Mouse (Mus musculus): Measurements from ENCODE around the gene Baz2b.
"Not testable (repeated sequence)": the region's sequence is repeated elsewhere in the genome, so short reads cannot be mapped to it uniquely, and the experiment has no call there.

Gene Baz2b

DNA sequence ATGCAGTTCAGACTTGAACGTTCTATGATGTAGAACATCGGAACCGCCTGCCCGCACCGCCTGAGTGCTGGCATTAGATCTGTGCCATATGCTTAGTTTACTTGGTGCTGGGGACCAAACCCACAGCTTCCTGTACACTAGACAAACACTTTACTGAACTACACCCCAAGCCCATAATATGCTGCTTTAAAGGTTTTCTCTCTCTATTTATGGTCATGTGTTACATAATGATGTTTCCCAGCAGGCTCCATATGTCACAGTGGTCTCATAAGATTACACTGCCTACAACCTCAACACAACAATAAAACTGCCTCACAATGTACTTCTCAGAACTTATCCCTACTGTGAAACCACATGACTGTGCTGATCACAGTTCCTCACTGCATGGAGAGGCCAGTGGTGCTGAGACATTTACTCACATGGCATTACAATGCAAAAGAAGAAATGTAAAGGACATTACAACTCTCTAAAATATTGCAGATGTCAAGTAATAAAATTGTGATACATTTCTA is 9.5 kb downstream of the Baz2b start:
- no peak for DNase-seq (ENCODE audit: low spot score)

DNA sequence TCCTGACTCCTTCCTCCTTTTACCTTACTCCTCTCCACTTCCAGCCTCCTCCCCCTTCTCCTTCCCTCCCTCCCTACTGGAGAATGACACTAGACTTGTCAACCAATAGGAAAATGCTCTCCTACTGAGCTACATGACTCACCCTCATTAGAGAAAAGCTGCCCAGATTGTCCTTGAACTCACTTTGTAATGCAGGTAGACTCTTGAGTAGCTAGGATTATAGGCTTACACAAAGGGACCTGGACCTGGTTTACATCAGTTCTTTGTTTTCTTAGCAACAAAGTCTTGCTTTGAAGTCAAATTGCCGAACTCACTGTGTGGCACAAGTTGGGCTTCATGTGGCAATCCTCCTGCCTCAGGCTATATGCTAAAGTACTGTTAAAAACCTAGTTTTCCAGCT is 12.8 kb downstream of the Baz2b start:
- DNase-seq (ENCODE audit: low spot score), result no peak

DNA sequence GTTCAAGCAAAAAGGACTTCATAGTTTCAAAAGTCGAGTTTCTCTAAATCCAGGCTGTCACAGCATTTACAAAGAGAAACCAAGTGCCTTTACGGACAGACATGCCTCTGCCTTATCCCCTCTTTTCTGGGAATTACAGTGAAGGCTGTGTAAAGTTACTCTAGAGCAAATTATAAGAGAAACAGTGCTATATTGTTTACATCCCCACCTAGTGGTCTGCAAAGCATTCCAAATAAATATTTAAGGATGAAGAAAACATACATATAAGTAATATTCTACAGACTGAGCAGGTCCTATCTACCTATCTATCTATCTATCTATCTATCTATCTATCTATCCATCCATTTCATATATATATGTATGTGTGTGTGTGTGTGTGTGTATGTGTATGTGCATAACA is 27.9 kb downstream of the Baz2b start:
- no peak for DNase-seq (ENCODE audit: low spot score)

DNA sequence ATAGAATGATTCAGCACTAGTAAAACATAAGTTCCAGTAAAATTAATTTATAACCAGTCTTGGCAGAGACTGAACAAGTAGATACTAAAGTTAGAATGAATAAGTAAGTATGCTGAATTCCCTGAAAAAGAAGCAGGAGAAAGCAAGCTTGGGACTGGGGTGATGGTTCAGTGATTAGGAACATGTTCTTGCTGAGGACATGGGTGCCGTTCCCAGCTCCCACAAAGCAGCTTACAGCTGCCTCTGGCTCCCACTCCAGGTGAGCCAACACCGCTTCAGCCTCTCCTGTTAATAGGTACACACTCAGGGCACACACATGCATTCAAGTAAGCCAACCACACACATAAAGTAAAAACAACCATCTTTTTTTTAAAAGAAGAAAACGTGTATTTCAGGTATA is 32.1 kb downstream of the Baz2b start:
- DNase-seq (ENCODE audit: low spot score), result no peak

DNA sequence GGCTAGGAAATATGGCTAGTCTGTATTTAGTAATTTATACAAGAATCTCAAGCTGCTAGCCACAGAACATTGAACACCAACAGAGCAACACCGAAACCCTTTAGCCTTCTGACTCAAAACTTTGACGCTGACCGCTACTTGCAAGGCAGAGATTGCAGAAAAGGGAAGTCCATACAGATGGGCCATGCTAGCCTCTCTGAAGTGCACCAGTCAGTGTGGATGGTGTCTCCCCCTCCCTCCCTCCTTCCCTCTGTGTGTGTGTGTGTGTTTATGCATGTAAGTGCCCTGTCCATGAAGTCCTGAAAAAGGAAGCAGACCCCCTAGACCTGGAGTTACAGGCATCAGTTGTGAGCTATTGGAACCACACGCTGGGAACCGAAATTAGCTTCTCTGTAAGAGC is 33.6 kb downstream of the Baz2b start:
- no peak for DNase-seq (ENCODE audit: low spot score)

DNA sequence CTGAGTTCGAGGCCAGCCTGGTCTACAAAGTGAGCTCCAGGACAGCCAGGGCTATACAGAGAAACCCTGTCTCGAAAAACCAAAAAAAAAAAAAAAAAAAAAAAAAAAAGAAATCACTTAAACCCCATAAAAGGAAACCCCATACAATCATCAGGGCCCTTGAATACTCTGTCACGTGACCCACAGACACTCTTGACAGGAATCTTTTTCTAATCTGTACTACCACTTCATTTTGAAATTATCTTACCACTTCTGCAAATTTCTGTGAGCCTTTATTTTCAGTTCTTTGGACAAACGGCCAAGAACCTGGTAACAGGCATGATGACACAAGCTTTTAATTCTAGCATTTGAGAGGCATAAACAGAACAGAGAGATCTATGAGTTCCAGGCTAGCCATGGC is 34.6 kb downstream of the Baz2b start:
- DNase-seq (ENCODE audit: low spot score), result no peak

DNA sequence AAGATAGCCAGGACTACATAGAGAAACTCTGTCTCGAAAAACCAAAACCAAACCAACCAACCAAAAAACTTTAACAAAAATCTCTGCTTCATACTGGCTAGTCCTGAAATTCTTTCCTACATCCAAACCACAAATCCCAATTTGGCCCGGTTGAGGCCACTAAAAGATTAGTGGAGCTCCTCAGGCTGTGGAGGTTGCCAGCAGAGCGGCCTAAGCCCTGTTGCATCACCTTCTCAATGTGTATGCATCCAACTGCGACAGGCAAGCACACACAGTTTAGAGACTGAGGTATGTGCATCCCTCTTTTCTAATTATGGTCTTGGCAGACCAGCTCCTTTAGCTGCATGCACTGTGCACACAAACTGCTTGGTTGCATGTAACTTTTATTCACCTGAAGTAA is 36.0 kb downstream of the Baz2b start:
- no peak for DNase-seq (ENCODE audit: low spot score)

DNA sequence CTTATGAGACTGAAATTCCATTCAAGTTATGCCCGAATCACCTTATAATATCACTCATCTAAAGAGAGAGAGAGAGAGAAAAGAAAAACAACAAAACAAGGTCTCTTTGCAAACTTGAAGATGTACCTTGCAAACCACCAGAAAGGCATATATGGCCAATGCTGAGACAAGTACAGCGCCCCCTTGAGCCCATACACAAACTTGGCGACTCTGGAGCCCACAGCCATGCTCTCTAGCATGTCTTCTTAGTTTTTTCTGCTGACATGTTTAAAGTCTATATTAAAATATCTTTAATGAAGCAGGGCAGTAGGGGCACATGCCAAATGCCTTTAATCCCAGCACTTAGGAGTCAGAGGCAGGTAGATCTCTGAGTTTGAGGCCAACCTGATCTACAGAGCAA is 36.4 kb downstream of the Baz2b start:
- no peak for DNase-seq (ENCODE audit: low spot score)

DNA sequence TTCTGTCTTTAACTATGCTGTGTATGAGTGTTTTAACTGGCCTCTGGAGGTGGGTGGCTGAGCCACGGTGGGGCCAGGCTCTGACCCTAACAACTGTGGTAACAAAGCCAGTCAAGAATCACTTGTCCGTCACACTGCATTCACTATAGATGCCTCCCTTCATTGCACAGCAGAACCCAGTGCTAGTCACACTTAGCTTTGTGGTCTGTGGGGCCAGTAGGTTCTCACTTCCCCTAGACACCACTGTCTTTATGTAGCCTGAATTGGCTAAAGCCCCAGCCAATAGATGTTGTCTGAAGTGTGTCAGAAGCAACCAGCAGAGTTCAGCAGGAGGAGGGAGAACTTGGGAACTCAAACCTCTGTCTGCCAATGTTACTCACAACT is 37.1 kb downstream of the Baz2b start:
- DNase-seq (ENCODE audit: low spot score), result no peak

DNA sequence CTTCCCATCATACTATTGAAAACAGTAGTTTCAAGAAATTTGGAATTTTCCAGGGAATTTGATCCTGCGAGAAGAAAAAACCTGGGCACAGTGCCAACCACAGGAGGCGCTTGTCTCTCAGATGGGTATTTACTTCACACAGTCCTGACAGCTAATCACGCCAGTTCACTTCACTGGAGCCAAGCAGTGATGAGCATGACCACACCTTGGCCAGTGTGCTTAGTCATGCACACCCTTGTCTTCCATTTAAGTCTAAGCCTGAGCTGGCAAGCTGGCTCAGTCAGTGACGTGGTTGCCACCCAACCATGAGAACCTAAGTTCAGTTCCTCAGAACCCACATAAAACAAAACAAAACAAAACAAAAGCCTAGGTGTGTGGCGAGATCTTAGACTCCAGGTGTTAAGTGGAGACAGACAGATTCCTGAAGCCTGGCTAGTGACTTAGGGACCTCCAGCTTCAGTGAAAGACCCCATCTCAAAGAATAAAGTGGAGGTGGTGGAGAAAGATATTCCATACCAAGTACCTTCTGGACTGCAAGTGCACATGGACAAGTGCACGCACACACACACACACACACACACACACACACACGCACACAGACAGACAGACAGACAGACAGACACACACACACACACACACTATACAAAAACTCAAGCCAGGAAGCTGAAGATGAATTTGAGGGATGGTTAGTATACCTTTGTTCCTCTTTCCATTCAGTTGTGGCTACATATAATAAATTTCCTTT is 37.7 kb downstream of the Baz2b start:
- DNase-seq (ENCODE audit: low spot score), result no peak

DNA sequence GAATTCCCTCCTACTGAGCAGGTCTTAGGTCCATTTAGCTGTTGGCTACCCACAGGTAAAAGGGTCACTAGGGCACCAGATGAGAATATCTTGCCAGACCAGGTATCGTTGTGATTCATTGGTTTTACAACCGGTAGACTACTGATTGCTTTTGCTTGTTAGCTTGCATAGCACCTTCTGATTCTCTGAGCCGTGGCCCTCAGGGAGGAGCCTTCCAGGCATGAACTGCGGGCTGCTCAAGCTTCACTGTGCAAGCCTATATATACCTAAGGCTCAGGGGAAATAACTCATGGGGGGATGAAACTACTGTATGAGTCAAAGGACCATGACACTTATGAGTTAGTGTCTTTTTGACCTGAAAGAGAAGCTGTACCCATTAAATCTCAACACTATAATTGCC is 42.8 kb downstream of the Baz2b start:
- no peak for DNase-seq (ENCODE audit: low spot score)

DNA sequence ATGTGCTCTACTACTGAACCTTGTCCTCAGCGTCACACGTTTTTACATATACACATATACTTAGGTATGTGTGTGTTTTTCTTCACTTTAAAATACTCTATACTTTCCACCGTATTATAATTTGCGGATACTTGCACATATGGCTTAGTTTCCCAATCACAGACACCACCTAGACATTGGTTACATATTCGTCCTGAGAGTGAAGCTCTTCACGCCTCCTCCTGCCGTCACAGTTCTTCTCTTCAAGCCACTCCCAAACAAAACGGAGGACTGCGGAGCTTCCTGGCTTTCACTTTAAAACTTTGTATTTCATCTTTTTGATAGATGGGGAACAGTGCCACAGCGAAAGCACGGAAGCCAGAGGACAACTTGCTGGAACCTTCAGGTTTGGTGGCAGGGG is 44.0 kb downstream of the Baz2b start:
- no peak for DNase-seq (ENCODE audit: low spot score)

DNA sequence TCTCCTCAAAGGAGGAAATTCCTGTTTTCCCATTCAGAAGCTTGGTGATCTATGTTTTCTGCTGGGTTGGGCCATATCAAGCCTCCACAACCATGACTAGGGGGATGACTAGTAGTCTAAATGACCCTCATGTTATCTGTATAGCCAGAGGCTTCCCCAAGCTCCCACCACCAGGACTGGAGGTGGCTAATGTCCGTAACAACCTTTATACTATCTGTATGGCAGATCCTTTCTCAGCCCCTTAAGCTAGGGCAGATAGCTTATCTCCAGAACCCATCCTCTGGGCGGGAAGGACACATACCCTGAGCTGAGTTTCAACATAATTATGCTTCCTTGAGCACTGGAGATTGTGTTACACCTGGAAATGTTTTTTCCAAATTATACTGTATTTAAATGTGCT is 45.9 kb downstream of the Baz2b start:
- no peak for DNase-seq (ENCODE audit: low spot score)

DNA sequence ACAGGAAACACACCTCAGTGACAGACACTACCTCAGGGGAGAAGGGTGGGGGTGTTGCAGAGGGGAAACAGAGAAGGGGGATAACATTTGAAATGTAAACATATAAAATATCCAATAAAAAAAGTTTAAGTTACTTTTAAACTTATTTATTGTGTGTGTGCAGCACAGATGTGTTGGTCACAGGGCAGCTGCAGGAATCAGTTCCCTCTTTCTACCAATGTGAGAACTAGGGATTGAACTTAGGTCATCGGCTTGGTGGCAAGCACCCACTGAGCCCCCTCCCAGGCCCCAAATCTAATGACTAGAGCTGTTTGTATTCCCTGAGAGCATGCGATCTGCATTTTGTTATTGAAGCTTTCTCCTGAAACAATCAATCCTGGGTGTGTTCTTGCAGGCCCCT is 57.2 kb downstream of the Baz2b start:
- DNase-seq (ENCODE audit: low spot score), result no peak

DNA sequence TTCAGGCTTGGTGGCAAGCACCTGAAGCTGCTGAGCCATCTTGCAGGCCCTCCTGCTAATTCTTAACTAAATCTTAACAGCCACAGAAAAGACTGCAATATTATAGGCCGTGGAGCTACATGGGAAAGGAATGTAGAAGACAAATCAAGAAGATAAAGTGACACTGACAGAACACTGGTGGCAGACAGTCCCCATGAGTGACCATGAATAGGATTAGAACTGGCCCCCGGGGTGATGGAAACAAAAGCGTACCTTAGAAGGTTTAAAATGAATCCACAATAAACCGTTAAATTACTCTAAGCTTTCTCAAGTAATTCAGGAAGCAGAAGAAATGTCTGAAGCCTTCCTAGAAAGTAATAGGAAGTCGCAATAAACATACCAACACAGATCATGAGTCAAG is 61.0 kb downstream of the Baz2b start:
- no peak for DNase-seq (ENCODE audit: low spot score)

DNA sequence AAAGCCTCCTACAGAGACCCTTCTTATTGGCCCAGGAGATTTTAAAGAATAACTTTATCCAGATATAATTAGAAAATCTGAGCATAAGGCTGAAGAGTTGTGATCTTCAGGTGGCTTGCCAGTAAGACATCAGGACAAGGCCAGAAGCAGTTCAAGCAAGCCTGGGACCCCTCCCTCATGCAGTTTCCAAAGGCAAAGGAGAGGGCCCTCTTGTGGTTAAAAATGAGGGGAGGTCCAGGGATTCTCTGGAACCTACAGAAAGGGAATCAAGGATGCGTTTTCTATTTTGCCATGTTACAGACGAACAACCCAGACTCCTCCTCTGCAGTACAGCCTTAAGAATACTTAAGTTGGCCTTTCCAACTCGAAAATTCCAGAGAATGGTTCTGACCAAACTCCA is 62.2 kb downstream of the Baz2b start:
- no peak for DNase-seq (ENCODE audit: low spot score)

DNA sequence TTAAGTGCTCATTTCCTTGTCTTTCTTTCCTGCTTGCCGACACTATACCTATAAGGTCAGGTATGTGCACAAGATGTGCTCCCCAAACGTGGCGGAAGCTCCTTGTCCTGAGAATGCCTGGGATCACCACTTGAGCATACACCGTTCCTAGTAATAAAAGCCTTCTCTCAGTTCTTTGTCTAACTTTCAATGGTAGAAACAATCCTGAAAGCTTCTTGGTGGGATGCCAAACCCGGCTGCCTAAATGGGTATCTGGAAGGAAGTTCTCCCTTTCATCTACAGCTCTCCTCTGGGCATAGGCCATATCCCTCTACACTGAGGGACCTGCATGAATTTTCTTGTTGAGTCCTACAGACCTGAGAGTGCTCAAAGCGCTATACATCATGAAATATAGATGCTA is 63.9 kb downstream of the Baz2b start:
- no peak for DNase-seq (ENCODE audit: low spot score)

DNA sequence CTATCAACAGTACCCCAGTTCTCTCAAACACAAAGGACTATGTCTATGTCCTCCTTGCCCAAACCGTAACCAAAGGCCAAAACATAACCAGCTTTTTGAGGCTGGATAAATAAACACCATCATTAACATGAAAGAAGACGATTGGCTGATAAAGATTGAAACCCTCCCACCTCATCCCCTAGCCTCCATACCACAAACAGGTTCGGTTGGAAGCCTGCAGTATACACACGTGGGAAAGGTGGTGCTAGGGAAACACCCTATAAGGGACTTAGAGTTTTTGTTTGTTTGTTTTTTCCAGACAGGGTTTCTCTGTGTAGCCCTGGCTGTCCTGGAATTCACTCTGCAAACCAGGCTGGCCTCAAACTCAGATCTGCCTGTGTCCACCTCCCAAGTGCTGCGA is 66.3 kb downstream of the Baz2b start:
- no peak for DNase-seq (ENCODE audit: low spot score)

DNA sequence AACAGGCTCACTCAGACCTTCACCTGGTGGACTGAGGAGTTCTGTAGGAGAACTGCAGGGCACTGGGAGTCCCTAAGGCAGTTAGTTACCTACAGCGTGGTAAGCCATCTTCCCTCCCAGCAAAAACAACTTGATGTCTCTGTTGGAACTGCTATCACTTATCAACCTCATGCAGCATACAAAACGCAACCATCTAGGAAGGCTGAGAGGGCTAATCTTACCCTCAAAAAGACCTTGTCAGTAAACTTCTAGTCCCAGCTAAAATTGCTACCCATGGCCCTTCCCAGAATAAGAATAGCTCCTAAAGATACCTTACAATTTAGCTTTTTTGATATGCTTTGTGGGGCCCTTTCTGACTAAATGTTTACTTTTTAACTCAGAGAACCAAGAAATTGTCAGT is 67.4 kb downstream of the Baz2b start:
- DNase-seq (ENCODE audit: low spot score), result no peak

DNA sequence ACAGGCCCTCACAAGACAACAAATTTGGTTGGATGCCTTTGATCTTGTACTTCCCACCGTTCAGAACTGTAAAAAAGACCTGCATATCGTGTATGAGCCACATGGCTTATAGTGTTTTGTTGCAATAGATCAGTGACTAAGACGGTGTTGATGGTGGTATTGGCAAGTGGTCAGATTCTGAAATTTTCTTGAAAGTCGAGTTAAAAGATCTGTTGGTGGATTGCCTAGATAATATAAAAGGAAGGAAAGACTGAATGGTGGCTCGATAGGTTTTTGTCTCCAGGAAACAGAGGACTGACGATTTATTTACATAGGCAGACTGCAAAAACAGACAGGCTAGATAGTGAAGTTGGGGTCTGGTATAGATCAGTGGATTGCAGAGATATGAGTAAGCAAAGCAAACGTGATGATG is 70.9 kb downstream of the Baz2b start:
- DNase-seq (ENCODE audit: low spot score), result no peak

DNA sequence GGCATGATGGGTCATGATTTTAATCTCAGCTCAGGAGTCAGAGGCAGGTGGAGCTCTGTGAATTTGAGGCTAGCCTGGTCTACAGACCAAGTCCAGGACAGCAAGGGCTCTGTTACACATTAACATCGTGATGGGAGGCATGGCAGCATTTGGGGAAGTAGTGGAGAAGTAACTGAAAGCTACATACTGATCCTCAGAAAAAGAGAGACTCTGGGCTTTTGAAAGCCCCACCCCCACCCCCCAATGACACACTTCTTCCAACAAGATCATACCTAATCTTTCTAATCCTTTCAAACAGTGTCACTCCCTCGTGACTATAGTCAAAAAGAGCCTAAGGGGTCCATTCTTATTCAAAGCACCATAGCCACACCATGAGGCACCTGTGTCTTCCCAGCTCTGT is 73.8 kb downstream of the Baz2b start:
- DNase-seq (ENCODE audit: low spot score), result no peak

DNA sequence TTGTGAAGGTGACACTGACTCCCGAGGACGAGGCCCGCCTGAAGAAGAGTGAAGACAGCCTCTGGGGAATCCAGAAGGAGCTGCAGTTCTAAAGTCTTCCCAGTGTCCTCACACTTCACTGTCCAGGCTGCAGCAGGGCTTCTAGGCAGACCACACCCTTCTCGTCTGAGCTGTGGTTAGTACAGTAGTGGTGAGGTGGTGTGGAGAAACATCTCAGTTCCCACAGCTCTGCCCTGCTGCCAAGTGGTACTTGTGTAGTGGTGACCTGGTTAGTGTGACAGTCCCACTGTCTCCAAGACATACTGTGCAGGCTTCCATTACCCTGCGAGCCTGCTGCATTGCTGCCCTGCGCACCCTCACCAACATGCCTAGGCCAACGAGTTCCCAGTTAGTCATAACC is 74.7 kb downstream of the Baz2b start:
- not testable (repeated sequence) for DNase-seq (ENCODE audit: low spot score)

DNA sequence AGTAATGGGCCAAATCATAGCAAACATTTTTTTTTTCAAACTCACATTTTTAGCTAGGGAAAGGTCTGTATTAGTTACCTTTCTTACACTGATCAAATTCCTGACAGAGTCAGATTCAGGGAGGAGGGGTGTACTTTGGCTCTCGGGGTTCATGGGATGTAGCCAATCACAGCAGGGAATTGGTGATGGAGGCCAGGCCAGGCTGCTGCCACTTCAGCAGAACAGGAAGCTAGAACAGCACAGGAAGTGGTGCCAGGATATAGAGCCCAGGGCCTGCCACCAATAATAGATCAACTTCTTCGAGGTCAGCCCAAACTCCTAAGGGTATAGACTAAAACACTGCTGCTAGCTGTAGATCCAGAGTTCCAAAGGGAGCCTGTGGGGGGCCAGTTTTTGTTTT is 76.6 kb downstream of the Baz2b start:
- no peak for DNase-seq (ENCODE audit: low spot score)

DNA sequence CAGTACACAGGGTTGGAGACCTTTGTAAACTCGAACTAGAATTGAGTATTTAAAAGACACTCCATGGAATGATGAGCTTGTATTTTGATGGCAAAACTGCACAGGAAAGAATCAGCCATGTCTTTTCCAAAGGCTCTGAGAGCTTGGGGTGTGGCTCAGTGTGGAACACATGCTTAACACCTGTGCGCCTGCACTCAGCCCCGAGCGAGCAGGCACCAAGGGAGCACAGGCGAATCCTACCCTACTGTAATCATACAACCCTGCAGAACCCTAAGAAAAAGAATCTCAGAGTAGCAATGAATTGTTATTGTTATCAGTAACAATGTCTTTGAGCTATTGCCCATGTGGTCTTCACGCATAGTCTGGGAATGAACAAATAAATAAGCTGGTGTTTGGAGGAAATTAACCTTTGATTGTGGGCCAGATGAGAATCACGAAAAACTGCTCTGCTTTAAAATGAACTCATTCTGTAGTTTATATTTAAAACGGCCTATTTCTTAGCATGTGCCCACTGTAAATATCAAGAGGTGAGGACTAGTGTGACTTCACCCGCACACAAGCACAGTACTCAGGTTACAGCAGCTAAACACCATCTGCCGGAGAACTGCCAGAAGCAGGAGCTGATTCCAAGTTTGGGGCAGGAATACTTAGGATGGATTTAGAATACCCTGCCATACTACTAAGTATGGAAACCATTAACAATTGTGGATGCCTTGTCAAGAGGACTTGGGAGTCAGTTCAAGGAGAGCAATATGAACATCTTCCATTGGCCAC is 77.2 kb downstream of the Baz2b start:
- DNase-seq (ENCODE audit: low spot score), result no peak

All from urinary bladder, postnatal 10 days (tissue).